Mouse (Mus musculus): ENCODE measurements around the gene Usp7. TPM values are rescaled to one million over a fixed set of nuclear protein-coding genes. Genes with fewer than 3 reads are reported as not detected.
A peak's percentile ranks its signal among the peaks of the same experiment; 100 is the strongest.

Usp7 gene
- total and polyA plus RNA-seq, 3 experiments: 94.2 to 425 (median 101) TPM

DNA sequence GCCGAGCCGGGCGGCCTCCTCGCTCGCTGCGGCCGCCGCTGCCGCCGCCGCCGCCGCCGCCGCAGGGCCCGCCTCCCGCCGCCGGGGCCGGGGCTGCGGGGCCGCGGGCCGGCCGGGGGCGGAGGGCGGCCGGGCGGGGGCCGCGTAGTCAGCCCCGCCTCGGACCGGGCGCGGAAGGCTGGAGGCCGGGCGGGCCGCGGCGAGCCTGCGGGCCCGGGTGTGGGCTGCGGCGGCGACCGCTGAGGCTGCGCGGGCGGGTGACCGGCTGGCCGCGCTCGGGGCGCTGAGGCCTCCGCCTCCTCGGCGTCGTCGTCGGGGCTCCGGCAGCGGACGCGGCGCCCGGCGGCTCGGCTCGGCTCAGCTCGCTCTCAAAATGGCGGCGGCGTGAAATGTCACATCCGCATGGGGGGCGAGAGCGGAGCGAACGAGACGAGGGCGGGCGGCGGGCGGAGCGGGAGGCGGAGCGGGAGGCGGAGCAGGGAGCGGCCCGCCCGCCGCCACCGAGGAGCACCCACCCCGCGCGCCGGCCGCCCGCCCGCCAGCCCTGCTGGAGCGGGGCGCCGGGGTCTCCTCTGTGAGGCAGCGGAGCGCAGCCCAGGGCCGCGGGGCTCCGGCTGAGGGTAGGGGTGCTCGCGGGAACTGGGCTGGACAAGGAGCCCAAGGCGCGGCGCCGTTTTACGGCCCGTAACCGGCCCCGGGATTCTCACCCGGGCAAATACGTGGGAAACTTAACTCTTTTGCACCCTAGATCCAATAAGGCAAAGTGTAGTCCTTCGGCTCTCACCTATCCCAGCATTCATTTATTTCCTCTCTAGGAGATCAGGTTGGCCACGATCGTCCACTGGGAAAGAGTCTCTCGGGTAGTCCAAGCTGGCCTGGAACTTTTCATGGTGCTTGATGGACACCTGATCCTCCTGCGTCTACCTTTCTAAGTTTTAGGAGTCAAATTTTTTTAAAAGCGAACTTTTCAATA, 53.3 kb downstream of the Usp7 start:
- Histone ChIP-seq H3K4me3 (ENCODE audit: control insufficient read depth in 1 of 2, insufficient read depth in 1 of 2, low read depth in 2 of 2, low read length in 2 of 2) (peak overlapping the region; percentile 79 to 97), H3K9ac (ENCODE audit: control insufficient read depth, low read depth, low read length, poor library complexity, severe bottlenecking) (peak overlapping the region; percentile 94), H3K9me3 (replicated peaks; ENCODE audit: insufficient read depth, low read length) (no peaks in the 10 kb centered on the region), H3K27ac (ENCODE audit: control insufficient read depth, low read depth, low read length) (peak overlapping the region; percentile 61), H3K27me3 (ENCODE audit: control insufficient read depth in 1 of 2, insufficient read depth in 2 of 2, low read length in 2 of 2) (no peaks in the 10 kb centered on the region), H3K36me3 (ENCODE audit: control insufficient read depth in 1 of 2, insufficient read depth in 2 of 2, low read length in 2 of 2) (peaks cover 2 to 21% of the 10 kb centered on the region in 2 experiments; a peak in 3 of 4 replicates), H3K4me1 (ENCODE audit: control insufficient read depth in 1 of 2, insufficient read depth in 2 of 2, low read length in 2 of 2) (peaks cover 4 to 32% of the 10 kb centered on the region in 2 experiments; a peak in 3 of 4 replicates), H3K79me2 (ENCODE audit: control insufficient read depth, insufficient read depth, low read length, poor library complexity) (peaks cover 51% of the 10 kb centered on the region)
- peak; percentile 84 for DNase-seq (ENCODE audit: low read depth, low spot score)
- TF ChIP-seq E2F4 (IDR thresholded peaks at IDR 0.05; ENCODE audit: borderline replicate concordance, low read depth, low read length): no peak
- TF ChIP-seq MAX (IDR thresholded peaks at IDR 0.05; ENCODE audit: low read length): no peak
- TF ChIP-seq HCFC1 (IDR thresholded peaks at IDR 0.05; ENCODE audit: low read depth, low read length): peak; percentile 61; the same call in 1 of the 2 replicates
- peak; percentile 30; the same call in 1 of the 2 replicates for TF ChIP-seq SIN3A (IDR thresholded peaks at IDR 0.05; ENCODE audit: low read length)
- no peak for TF ChIP-seq TBP (IDR thresholded peaks at IDR 0.05; ENCODE audit: low read depth, low read length)
- no peak; the same call in 1 of the 2 replicates for TF ChIP-seq KAT2A (conservative IDR thresholded peaks at IDR 0.05; ENCODE audit: low read depth, low read length)
- TF ChIP-seq UBTF (IDR thresholded peaks at IDR 0.05; ENCODE audit: borderline replicate concordance, insufficient read depth, low read depth, low read length): no peak
- TF ChIP-seq GATA1 (IDR thresholded peaks at IDR 0.05; ENCODE audit: low read depth, low read length): no peak
- TF ChIP-seq NELFE (IDR thresholded peaks at IDR 0.05; ENCODE audit: low read depth, low read length): peak; percentile 82
- TF ChIP-seq ZKSCAN1 (IDR thresholded peaks at IDR 0.05; ENCODE audit: low read depth, low read length): no peak
- no peak for TF ChIP-seq ZMIZ1 (IDR thresholded peaks at IDR 0.05; ENCODE audit: low read depth, low read length)
- no peak for TF ChIP-seq CHD1 (IDR thresholded peaks at IDR 0.05; ENCODE audit: low read depth, low read length)
- TF ChIP-seq POLR2AphosphoS2 (IDR thresholded peaks at IDR 0.05; ENCODE audit: low read length): peak; percentile 34; the same call in 1 of the 2 replicates
- TF ChIP-seq MEF2A (IDR thresholded peaks at IDR 0.05; ENCODE audit: extremely low read depth, insufficient replicate concordance, low read depth, low read length, poor library complexity, severe bottlenecking): no peak
- TF ChIP-seq TCF12 (IDR thresholded peaks at IDR 0.05; ENCODE audit: low read depth, low read length): no peak
- no peak for TF ChIP-seq SMC3 (IDR thresholded peaks at IDR 0.05; ENCODE audit: low read depth, low read length)
- no peak for TF ChIP-seq NRF1 (IDR thresholded peaks at IDR 0.05; ENCODE audit: insufficient read depth, low read depth, low read length, poor library complexity, severe bottlenecking)
- TF ChIP-seq ELF1 (IDR thresholded peaks at IDR 0.05; ENCODE audit: low read depth, low read length): no peak
- TF ChIP-seq POLR2AphosphoS5 (IDR thresholded peaks at IDR 0.05; ENCODE audit: borderline replicate concordance, low read depth, low read length): no peak
- TF ChIP-seq EP300 (IDR thresholded peaks at IDR 0.05; ENCODE audit: low read depth in 1 of 2, low read length in 2 of 2): no peak
- TF ChIP-seq JUND (IDR thresholded peaks at IDR 0.05; ENCODE audit: low read depth, low read length): no peak
- TF ChIP-seq MYC (IDR thresholded peaks at IDR 0.05; ENCODE audit: low read depth, low read length): no peak
- TF ChIP-seq POLR2A (IDR thresholded peaks at IDR 0.05; ENCODE audit: control insufficient read depth in 1 of 2, insufficient read depth in 1 of 2, low read depth in 1 of 2, low read length in 2 of 2, poor library complexity in 1 of 2): peak; percentile 67 to 74; a peak in 3 of 4 replicates
- TF ChIP-seq USF2 (IDR thresholded peaks at IDR 0.05; ENCODE audit: borderline replicate concordance in 1 of 2, insufficient read depth in 1 of 2, low read depth in 1 of 2, low read length in 2 of 2): no peak
- TF ChIP-seq MYB (IDR thresholded peaks at IDR 0.05; ENCODE audit: low read depth, low read length): no peak
- no peak for TF ChIP-seq ZNF384 (IDR thresholded peaks at IDR 0.05; ENCODE audit: low read depth, low read length)
- no peak for TF ChIP-seq BHLHE40 (IDR thresholded peaks at IDR 0.05; ENCODE audit: borderline replicate concordance, low read depth, low read length)
- no peak for TF ChIP-seq RAD21 (IDR thresholded peaks at IDR 0.05; ENCODE audit: low read depth, low read length)
- no peak for TF ChIP-seq USF1 (IDR thresholded peaks at IDR 0.05; ENCODE audit: low read depth, low read length)
- TF ChIP-seq CTCF (IDR thresholded peaks at IDR 0.05 in 2 of 3, conservative IDR thresholded peaks at IDR 0.05 in 1 of 3; ENCODE audit: control insufficient read depth in 1 of 3, insufficient read depth in 1 of 3, low read depth in 2 of 3, low read length in 3 of 3, poor library complexity in 1 of 3, severe bottlenecking in 1 of 3): no peak
- no peak for TF ChIP-seq ETS1 (IDR thresholded peaks at IDR 0.05; ENCODE audit: low read depth, low read length)
- no peak for TF ChIP-seq TAL1 (IDR thresholded peaks at IDR 0.05; ENCODE audit: low read length)
- TF ChIP-seq CHD2 (IDR thresholded peaks at IDR 0.05; ENCODE audit: low read length): no peak
- no peak for TF ChIP-seq ZC3H11A (IDR thresholded peaks at IDR 0.05; ENCODE audit: low read depth, low read length)
- peak; percentile 77; the same call in 1 of the 2 replicates for TF ChIP-seq MAZ (IDR thresholded peaks at IDR 0.05; ENCODE audit: low read depth, low read length)

All from MEL (cell line).